Mouse (Mus musculus) left cerebral cortex, postnatal 25 days (tissue): ENCODE measurements around the gene Sox8. TPM values are rescaled to one million over a fixed set of nuclear protein-coding genes. Genes with fewer than 3 reads are reported as not detected.

Experiments used
- total RNA-seq, 2 experiments: library from RNA; stranded (reverse); gene quantifications; 2 replicates each; pipeline ENCODE4 v1.2.3; 2021

The Sox8 gene
- total RNA-seq, 2 experiments from 2014 or later = 52.1 to 55.3 TPM

Other genes with a start within 250 kb of the Sox8 start
- not detected for gene Tpsab1, start 225.1 kb downstream of the Sox8 start, total RNA-seq
- gene Tpsb2, start 204.4 kb downstream of the Sox8 start, total RNA-seq = not detected
- not detected for gene Tpsg1, start 201.4 kb downstream of the Sox8 start, total RNA-seq
- gene Cacna1h, start 136.9 kb downstream of the Sox8 start, total RNA-seq = 10 to 100 TPM; 39.0 to 39.5 TPM
- 1 to 10 TPM; 1.9 to 2.9 TPM for gene Tekt4, start 116.1 kb downstream of the Sox8 start, total RNA-seq
- under 1 TPM in 1 of 2 experiments, not detected in 1; 0.60 TPM for gene Sstr5, start 73.4 kb downstream of the Sox8 start, total RNA-seq
- 10 to 100 TPM; 20.4 to 23.7 TPM for gene Lmf1, start 8.4 kb upstream of the Sox8 start, total RNA-seq
- gene Gng13, start 146.5 kb upstream of the Sox8 start, total RNA-seq = 100 to 1,000 TPM; 176 to 196 TPM
- 1 to 10 TPM; 2.4 to 3.0 TPM for gene Chtf18, start 156.7 kb upstream of the Sox8 start, total RNA-seq
- gene Rpusd1, start 157.0 kb upstream of the Sox8 start, total RNA-seq = 10 to 100 TPM; 46.9 to 48.7 TPM
- under 1 TPM in 1 of 2 experiments, not detected in 1; 0.25 TPM for gene Mslnl, start 165.4 kb upstream of the Sox8 start, total RNA-seq
- 1 to 10 TPM; 2.2 to 3.8 TPM for gene Msln, start 183.7 kb upstream of the Sox8 start, total RNA-seq
- gene Narfl, start 203.1 kb upstream of the Sox8 start, total RNA-seq = 10 to 100 TPM; 33.4 to 34.4 TPM
- 100 to 1,000 TPM; 109 to 122 TPM for gene Haghl, start 215.0 kb upstream of the Sox8 start, total RNA-seq
- under 1 TPM in 1 of 2 experiments, not detected in 1; 0.21 TPM for gene Ccdc78, start 215.9 kb upstream of the Sox8 start, total RNA-seq
- 10 to 100 TPM; 79.7 to 82.2 TPM for gene Fam173a, start 222.2 kb upstream of the Sox8 start, total RNA-seq
- 1 to 10 TPM in 1 of 2 experiments, not detected in 1; 1.0 TPM for gene AC134908.4, start 225.0 kb upstream of the Sox8 start, total RNA-seq
- gene Metrn, start 226.4 kb upstream of the Sox8 start, total RNA-seq = 10 to 100 TPM; 72.5 to 86.7 TPM
- 100 to 1,000 TPM; 648 to 673 TPM for gene Fbxl16, start 238.4 kb upstream of the Sox8 start, total RNA-seq